Mouse (Mus musculus) v-Abl transformed pro-B cells (cell line): ENCODE data around the gene Acsl4.

Experiments used
- in situ Hi-C, 2 experiments: fragments of 400-800 bp; cut with MboI; formaldehyde crosslinking; loops; one replicate each; pipeline ENCODE4 v1.15.1; 2025; ENCODE audit not compliant: unreplicated experiment in 2 of 2

Gene Acsl4

DNA sequence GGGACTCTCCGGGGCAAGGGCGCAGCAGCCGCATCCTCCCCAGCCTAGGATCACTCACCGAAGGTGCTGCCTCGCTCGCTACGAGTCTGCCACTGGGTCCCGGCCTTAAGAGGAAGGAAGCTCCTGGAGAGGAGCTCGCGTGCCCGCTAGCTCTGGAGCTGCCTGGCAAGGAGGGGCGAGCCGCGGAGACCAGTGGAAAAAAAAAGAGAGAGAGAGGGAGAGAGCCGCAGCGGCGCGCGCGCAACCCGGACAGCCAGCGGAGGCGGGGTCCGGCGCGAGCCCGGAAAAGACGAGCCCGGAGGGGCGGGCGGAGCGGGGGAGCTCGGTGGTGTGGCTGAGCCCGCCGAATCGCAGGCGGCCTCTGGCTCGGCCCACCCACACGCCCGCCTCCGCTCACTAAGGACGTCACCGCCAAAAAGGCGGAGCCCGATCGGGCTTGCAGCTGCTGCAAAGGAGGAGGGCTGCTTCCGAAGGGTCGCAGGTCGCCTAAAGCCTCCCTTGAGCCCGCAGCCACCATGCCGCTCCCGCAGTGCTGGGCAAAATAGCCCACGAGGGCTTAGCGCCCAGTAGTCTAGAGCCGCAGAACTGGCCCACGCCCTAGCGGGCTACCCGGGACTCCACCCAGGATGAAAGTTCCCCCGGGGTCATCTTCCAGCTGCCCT, at the start of gene Acsl4:
Acsl4 (minus strand) TSS at position 289 of the 662 bp plus-strand sequence.
- in situ Hi-C loops = loop anchor here (5.0 to 25.0 kb wide), 3 partner anchors 37 to 672 kb away; partner anchors contain the start of gene Tmem164 (in 2 of the 2)

DNA sequence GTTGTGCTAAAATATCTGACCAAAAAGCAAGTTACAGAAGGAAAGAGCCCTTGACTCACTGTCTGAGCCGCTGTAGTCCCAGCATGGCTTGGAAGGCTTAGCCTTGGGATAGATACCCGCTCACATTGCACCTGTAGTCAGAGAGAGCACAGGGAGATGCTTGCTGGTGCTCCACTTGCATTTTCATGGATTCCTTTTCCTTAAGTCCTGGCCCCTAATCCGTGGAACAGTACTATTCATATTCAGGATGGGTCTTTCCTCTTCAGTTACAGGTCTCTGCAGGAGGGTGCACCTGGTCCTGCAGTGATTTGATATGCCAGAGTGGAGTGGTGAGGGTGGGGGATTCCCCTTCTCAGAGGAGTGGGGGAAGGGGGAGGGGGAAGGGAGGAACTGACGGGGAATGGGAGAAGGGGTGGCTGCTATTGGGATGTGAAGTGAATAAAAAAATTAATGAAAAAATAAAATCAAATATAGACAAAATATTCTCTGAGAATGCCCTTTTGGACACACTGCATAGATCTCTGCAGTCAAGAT, 47.7 kb upstream of the Acsl4 start:
- in situ Hi-C loops = no loop called here

DNA sequence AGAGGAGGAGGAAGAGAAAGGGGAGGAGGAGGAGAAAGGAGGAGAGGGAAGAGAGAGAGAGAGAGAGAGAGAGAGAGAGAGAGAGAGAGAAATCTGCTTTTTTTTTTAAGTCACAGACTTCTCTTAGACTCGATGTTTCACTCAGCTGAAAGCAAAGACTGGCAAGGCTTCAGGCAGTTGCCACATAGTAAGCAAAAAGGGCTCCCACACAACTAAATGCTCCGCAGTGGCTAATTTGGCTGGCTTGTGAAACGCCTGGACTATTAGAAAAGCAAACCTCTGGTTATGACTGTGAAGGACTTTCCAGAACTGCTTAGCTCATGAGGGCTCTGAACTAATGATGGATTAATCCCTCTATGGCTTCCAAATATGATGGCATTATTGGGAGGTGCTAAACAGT, 42.5 kb upstream of the Acsl4 start:
- in situ Hi-C loops = no loop called here

DNA sequence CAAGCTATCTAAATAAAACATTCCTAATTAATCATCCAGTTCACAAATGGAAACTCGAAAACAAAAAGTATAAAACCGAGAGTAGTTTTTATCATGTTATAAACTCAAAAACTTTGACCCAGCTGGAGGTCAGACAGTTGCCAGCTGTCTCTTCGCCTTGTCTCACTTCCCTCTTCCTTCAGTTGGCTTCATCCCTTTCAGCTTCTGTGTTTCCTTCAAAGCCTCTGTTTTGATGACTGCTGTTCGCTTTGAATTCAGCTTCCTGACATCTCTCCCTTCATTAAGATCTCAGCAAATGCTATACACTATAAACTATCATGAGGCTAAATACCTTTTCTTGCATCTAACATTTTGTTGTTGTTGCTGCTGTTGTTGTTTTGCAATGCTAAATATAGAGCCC, 36.8 kb upstream of the Acsl4 start:
- in situ Hi-C loops = loop anchor here in 1 of 2 experiments (5.0 kb wide), 1 partner anchor 35 kb away; the partner anchor contains the start of gene Acsl4

DNA sequence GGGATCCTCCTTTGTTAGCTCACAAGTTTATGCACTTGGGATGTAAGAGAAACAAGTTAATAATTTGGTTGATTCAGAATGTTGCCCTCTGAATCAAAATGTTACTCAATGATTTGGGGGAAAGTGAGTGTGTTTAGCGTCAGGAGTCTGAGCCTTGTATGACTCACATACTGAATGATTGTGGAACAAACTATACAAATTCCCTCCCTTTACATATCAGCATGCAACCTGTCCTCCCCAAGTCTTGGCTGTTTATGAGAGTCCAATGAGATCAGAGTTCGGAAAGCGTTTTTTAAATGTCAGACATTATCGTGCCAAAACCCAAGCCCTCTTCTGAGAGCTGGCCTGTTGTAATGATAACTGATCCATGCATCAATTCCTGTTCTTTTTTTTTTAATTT, 36.3 kb upstream of the Acsl4 start:
- in situ Hi-C loops = loop anchor here in 1 of 2 experiments (5.0 kb wide), 1 partner anchor 34 kb away; the partner anchor contains the start of gene Acsl4

DNA sequence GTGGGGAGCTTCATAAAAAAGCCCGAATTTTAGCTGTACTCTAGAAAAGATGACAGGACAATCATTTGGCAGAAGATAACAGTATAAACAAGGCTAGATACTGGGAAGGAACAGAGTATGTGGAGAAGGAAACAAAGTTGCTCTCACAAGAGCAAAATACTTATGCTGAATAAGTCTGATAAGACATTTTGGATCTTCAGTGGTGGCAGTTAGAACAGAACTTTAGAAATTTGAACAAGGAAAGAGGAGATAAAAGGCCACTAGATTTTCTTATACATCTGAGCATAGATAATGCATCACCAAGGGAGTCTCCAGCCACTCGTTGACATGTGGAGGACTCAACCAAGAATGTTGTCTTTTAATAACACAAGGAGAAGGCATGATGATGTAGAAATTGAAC, 23.5 kb upstream of the Acsl4 start:
- in situ Hi-C loops = no loop called here

DNA sequence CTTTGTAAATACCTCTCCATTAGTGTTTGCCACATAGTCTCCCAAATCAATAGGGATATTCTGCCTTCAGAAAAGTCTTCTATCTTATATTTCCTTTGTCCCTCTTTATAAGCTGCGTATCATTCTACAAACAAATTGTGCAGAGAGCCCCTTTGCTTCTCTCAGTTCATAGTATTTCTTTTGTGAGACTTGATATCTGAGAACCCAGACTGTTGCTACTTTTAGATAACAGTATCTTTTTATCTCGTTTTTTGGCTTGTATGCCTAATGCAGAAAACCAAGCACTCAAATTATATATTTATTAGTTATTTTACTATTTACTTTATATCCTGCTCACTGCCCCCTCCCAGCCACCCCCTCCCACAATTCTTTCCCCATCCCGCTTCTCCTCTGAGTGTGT, 19.7 kb upstream of the Acsl4 start:
- in situ Hi-C loops = no loop called here

DNA sequence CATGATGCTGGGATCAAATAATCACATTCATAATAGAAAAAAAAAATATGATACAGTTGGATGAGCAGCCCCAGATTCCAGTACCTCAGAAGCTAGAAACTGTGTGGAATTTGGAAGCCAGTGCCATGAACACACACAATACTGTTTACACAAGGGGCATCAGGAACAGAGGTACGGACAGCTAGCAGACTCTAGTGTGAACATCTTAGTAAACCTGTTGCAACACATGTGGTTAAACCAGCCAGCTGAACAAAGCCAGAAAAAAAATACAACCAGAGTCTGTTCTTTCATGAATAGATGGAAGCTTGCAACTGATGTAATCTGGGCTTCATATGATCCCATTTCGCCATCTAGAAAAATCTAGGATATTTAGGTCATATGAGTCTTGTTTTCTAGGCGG, 19.0 kb upstream of the Acsl4 start:
- in situ Hi-C loops = no loop called here

DNA sequence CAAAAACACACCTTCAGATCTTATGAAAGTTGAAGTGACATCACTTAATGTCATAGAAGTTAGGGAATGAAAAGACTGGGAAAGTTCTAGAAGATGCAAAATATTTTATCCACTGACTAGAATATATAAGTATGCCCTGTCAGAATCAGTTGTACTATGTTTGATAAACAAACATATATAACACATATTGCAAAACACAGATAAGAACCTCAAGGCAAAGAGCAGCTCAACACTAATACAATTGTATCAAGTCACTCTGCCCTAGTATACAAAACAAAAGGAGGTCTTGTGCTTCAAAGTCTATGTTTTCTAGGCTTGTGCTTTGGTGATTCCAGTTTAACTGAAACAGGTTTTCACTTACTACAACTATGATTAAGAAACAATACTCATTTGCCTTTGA, 12.8 kb upstream of the Acsl4 start:
- in situ Hi-C loops = no loop called here

DNA sequence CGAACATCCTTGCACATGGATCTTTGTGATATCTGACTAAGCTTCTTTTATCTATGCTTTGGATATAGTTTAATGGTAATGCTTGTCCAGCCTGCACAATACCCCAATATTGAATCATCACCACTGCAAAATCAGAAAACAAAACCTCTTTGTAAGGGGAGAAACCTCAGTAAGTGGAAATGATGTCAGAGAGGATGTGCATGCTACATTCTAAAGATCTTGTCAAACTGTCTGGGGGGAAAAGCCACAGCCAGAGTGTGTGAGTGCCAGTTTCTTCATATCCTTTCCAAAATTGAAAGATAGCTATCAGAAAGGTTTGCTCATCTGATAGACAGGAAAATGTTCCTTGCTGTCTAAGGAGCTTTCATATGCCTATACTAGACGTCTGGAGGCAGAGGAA, 8.3 kb upstream of the Acsl4 start:
- in situ Hi-C loops = loop anchor here (25.0 kb wide), 2 partner anchors 289 to 664 kb away; partner anchors contain the start of gene Tmem164 (in 2 of the 2)

DNA sequence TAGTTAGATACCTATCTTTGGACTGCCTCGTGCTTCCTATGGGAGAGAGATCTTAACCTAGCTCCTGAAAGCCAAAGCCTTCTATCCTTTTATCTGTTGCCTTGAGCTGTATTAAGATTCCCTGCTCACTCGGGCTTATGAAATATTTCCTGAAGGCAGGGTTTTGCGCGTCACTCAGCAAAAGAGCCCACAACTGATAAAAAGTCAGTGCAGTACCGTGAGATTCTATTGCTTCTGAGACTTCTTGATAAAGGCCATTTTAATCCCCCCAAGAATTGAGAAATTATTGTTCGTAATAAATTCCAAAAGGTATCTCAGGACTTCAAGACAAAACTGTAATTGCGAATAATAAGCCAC, 552 bp upstream of the Acsl4 start:
- in situ Hi-C loops = loop anchor here (5.0 to 25.0 kb wide), 3 partner anchors 36 to 671 kb away; partner anchors contain the start of gene Tmem164 (in 2 of the 2)

DNA sequence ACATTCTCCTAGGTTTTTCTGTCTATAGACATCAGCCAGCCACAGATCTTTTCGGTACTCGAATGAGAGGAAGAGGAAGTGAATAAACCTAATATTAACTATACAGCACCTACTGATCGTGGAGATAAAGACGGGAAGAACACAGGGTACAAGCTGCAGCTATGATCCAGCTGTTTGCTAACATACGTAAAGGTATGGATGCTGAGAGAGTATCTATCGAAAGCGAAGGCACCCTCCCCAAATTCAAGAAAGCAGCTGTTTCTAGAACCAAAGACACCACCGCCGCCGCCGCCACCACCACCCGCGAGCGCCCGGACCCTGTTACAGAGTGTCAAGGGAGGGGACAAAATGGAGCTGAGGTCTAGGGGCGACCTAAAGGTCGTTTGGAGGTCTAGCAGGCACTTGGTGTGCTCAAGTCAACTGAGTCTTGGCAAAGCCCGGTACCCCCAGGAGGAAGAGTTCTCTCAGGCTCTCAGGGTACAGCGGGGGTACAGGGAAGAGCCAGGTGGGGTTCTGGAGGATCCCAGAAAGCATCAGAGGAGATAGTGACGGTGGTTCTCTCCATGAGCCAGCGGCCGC, 665 bp downstream of the Acsl4 start:
- in situ Hi-C loops = loop anchor here (5.0 to 25.0 kb wide), 3 partner anchors 38 to 673 kb away; partner anchors contain the start of gene Tmem164 (in 2 of the 2)

DNA sequence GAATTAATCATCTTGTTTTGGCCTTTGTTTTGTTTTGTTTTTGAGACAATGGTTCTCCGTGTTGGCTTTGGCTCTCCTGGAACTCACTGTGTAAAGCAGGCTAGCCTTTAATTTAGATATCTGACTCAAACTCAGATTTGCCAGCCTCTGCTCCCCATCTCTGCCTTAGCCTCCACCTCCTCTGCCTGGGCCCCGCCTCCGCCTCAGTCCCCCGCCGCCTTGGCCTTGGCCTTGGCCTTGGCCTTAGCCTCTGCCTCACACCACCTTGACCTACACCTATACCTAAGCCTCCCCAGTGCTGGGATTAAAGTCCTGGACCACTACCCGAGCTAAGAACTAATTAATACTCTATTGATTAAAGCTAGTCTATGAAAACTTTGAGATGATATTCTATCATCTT, 2.2 kb downstream of the Acsl4 start:
- in situ Hi-C loops = loop anchor here (25.0 kb wide), 2 partner anchors 299 to 674 kb away; partner anchors contain the start of gene Tmem164 (in 2 of the 2)

DNA sequence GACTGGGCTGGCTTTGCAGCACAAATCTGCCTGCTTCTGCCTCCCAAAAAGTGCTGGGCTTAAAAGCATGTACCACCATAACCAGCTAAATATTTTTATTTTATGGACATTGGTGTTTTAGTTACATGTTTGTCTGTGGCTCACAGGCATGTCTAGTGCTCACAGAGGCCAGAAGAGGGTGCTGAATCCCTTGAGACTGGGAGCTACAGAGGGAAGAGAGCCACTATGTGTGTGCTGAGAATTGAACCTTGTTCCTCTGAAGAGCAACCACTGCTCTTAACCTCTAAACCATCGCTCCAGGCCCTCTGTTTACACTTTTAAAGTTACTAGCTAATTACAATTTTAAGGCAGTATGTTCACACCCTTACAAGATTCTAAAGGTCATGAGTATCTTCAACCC, 2.7 kb downstream of the Acsl4 start:
- in situ Hi-C loops = loop anchor here (25.0 kb wide), 2 partner anchors 300 to 675 kb away; partner anchors contain the start of gene Tmem164 (in 2 of the 2)

DNA sequence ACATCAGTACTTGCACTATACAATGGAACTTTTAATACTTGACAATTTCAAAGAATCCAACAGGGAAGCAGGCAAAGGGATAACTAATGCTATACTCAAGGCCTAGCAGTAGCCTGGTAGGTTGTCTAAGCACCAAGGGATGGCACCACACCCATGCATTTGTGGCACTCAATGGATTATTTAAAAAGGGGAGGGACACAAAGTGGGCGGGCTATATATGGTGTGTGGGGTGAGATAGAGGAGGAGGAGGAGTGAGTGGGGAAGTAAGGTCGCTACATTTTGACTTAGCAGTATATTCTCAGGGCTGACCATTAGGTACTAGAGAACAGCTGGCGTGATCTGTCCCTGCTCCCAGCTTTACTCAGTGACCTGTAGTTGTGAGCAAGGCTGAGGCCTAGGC, 5.4 kb downstream of the Acsl4 start:
- in situ Hi-C loops = loop anchor here (25.0 kb wide), 2 partner anchors 302 to 677 kb away; partner anchors contain the start of gene Tmem164 (in 2 of the 2)

DNA sequence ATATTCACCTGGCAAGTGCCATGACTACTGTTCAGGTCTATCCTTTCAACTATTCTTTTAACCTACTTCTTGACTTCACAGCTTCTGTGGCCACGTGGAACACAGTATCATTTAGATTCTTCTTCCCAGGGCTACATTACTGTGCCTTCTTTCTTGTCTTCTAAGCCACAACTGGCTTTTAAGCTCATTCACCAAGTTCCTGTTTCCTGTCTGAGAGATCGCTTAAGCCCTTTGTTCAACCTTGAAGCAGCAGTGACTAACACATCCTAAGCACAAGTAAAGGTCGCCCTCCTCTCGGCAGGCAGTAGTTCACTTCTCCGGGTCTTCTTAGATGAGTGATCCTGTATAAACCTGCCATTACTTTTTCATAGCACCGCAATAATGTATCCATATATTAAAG, 10.4 kb downstream of the Acsl4 start:
- in situ Hi-C loops = loop anchor here (5.0 to 25.0 kb wide), 4 partner anchors 147 to 682 kb away; partner anchors contain the start of gene Tmem164 (in 2 of the 2)

DNA sequence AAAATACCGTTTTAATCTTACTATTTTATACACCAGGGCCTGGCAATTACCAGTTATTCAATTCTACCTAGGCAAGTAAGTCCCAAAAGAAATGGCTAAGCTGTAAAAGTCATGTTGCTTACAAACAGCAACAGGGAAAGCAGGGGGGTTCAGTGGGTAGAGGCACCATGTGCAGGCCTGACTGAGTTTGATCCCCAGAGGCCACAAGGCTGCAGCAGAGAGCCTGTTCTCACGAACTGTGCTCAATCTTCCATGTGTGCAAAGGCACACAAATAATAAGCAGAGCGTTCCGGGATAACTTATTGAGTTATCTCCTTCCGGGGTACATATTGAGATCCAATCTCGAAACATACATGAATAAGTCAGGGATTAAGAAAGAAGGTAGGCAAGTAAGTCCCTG, 12.3 kb downstream of the Acsl4 start:
- in situ Hi-C loops = loop anchor here (5.0 to 25.0 kb wide), 4 partner anchors 149 to 684 kb away; partner anchors contain the start of gene Tmem164 (in 2 of the 2)

DNA sequence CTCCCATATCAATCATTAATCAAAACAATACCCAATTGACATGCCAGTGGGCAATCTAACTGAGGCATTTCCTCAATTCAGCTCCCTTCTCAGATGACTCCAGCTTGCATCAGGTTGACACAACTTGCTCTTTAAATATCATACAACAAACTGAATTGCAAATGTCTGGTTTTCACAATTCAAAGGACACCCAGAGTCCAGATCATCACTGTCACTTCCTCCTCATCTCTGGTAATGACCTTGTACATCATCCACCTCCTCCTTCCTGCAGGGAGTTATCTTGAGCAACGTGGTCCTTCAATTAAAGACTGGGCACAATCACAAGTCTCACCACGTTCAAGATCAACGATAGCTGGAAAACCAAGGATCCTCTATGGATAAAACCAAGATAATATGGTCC, 13.0 kb downstream of the Acsl4 start:
- in situ Hi-C loops = loop anchor here (5.0 to 25.0 kb wide), 4 partner anchors 150 to 685 kb away; partner anchors contain the start of gene Tmem164 (in 2 of the 2)

DNA sequence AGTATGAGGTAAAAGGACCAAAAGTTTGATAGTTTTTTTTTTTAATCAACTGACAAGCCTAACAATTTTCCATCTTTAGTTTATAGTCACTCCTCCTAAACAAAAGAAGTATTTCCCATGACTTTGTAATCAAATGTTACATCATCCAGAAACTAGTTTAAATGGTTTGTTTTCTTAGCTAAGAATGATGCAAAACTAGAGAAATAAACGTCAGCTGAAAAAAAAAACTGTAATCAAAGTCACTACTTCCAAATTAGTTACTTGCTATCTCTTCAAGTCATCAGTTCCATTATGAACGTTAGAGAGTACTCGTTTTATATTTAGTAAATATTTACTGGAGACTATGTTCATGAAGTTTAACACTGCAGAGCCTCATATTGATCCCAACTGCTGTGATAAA, 13.6 kb downstream of the Acsl4 start:
- in situ Hi-C loops = loop anchor here (5.0 to 25.0 kb wide), 4 partner anchors 151 to 686 kb away; partner anchors contain the start of gene Tmem164 (in 2 of the 2)

DNA sequence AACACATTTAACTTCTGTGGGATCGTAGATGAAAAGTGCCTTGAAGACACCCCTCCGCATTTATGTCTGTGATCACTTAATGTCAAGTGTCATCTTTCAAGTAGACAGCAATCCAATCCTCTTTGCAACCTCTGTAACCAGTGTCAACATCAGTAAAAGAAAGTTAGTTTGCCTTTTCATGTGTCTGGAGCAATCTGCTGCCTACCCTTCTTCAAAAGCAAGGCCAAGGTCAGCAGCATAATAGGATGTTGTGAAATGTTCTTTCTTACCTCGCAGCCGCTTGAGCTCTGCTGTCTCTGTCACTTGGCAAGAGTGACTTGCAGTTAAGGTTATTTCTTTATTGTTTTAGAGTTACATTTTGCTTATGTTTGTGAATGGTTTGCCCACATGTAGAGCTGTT, 14.8 kb downstream of the Acsl4 start:
- in situ Hi-C loops = loop anchor here (5.0 to 25.0 kb wide), 4 partner anchors 152 to 687 kb away; partner anchors contain the start of gene Tmem164 (in 2 of the 2)

DNA sequence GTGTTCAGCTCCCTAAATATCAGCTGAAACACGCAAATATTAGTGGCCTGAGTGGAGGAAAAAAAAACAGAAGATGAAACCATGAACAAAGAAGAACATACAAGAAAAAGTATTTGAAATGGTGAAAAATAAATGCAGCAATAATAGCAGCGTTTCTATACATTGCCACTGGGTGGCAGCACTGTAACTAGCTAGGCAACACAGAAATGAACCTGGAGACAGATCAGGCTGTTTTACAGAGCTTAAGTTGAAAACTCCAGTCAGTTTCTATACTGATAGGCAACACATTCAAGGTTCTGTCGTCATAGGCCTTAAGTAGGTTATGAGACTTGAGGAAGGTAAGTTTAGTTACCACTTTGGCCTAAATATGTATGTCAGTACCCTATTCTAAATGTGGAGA, 17.9 kb downstream of the Acsl4 start:
- in situ Hi-C loops = loop anchor here (10.0 to 25.0 kb wide), 3 partner anchors 432 to 690 kb away; no protein-coding TSS in a partner anchor
